Mouse (Mus musculus) kidney, postnatal 14 days (tissue): ENCODE measurements around the gene Ssh2.
A peak's percentile ranks its signal among the peaks of the same experiment; 100 is the strongest.

Experiments used
- DNase-seq: peaks from one replicate; pipeline ENCODE4 v3.0.0; 2022; ENCODE audit warnings: mixed read lengths

Gene Ssh2

DNA sequence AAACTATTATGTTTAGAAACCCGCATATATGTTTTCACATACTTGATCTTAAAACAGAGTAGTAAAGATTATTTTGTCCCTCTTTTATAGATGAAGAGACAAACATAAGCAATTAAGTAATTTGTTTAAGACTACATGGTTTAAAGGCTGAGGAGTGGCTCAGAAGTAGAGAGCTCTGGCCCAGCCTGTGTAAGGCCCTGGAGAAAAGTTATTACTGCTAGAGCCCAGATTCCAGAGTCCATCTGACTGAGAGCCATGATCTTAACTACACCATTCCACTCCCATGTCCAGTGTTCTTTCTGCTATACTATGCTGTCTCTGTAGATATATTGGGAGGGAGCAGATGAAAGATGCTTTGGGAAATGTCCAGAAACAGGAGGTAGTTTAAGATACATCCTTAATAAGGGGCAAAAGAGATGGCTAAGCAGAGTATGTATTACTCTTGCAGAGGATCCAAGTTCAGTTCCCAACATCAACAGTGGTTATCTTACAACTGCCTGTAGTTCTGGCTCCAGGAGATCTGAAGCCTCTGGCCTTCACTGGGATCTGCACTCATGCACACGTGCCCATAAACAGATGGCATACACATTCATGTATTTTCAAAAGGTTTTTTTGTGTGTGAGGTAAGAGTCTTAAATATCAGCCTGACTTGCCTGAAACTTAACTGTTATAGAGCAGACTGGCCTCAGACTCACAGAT, 198.2 kb downstream of the Ssh2 start:
- DNase-seq: no peak

DNA sequence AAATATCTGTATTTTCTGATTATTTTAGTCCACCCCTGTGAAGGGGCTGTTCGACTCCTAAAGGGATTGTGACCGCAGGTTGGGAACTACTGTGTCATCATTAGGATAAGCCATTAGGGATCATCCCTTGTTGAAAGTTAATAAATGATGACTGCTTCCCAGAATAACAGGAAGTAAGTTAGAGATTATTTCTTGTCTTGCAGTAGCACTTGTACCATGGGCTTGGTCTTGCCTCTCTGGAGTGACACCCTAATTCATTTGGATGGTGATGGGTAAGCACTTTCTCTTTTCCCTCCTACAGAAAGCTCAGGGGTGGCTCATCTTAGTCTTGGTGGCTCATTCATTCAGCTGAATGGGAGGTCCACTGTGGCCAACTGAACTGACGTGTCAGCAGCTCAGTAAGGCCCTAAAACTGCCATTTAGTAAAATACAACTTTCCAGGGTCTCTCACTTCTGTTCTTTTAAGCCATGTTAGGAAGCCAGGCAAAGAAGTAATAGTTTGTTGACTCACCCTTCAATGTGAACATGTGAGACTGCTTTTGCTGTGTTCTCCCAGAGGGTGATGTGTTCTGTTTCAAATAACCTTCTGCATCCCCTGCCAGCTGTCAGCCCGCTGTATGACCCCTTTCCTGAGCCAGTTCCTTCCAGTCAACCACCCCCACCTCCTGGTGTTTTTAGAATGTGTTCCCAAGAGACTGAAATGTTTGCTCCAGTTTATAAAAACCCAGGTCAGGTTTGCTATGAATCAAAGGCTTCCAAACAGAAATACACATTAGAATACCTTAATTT, 200.3 kb downstream of the Ssh2 start:
- DNase-seq: peak; percentile 22

DNA sequence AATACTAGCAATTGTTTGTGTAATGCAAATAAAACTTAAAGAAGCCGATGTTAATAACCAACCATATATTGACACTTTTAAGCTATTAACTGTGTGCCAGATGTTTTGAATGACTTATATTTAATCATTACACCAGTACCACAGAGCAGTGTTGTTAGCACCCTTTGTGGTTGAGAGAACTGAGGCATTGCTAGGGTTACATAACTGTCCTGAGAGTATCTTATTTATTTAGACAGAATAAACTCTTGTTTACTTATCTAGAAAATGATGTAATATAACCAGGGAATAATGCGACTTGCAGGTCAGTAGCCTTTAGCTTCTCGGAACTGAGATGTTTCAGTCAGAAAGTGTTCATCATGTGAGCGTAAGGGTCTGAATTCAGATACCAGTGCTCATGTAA, 201.9 kb downstream of the Ssh2 start:
- no peak for DNase-seq

DNA sequence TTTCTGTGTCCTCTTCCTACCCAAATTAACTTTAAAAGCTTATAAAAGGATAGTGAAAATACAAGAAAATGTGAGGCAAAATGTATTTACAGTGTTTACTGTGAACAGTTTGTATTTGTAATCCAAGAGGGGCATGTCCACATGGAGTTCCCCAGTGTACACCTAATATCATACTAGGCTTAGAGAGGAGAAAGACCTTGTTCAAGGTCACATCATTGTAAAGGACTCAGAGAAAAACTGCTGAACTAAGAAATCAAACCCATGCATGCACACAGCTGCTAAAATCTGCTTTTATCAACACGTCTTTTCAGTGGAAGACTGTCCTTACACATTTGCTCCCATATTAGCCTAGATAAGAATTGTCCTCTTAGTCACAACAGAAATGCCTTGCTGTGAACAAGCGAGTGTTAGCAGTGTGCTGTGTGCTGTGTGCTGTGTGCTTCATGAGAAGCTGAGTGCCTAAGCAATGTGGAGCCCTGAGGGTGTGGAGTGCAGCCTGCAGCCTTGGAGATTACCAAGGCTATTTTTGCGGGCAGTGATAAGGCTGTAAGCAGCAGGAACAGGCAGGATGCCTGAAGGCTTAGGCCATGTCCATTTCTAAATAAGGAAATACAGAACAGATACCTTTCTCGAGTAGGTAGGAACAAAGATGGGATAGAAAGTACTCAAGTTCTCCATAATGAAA, 207.2 kb downstream of the Ssh2 start:
- no peak for DNase-seq

DNA sequence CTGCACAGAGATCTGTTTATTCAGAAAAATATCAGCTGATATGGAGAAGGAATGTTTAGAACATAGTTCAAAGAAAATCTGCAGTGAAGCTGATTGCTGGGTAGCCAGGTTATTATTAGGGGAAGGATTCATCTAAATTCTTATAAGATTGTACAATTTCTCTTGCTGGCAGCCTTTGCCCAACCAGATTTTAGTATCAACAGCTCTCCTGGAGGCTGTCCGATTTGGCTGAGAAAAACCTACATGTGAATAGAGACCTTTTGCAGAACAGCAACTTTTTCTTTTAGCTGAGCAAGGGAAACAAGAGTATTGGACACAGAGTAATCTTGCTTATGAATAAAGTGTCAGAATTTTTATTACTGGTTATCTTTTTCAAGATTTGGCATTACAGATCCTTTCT, 212.4 kb downstream of the Ssh2 start:
- DNase-seq: no peak

DNA sequence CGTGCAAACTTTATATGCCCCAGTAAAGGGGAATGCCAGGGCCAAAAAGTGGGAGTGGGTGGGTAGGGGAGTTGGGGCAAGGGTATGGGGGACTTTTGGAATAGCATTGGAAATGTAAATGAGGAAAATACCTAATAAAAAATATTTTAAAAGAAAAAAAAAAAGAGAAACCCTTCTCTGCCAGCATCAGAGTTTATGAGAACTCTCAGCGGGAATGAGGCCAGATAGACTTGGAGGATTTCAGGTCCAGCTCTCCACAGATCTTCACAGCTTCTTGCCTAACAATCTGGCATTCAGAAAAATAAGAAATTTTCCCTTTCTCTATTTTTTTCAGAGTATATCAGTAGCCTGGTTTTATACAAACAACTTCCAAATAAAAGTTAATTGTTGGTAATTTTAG, 220.9 kb downstream of the Ssh2 start:
- no peak for DNase-seq

DNA sequence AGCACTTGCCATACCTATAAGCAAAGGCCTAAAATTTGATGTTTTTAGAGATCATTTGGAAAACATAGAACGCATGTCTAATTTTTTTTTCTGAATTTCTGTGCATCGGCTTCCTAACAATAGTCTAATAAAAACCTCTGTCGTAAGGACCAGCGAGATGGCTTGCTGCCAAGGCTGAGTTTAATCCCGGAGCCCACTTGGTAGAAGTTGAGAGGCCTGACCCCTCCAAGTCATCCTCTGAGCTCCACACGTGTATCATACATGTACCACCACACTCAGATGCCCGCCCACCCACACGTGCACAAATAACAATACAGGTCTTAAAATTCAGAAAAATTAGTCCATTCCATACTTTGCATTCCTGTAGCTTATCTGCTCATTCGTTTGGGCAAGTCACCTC, 224.0 kb downstream of the Ssh2 start:
- DNase-seq: no peak

DNA sequence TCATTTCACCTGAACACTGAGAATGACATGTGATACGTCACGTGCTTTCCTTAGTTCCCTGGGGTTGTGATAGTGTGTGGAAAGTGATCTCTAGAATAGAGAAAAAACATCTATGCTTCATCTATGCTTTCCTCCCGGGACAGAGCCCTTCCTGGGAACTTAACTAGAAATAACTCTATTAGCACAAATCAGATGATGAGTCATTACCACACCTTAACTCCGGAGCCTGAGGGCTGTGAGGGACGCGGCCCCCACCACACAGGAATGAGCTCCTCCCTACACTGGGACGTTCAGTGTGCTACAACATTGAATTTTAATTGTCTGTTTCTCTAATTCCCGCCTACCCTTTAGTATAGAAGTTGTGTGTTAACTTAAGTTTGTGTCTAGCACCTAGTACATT, 224.9 kb downstream of the Ssh2 start:
- no peak for DNase-seq

DNA sequence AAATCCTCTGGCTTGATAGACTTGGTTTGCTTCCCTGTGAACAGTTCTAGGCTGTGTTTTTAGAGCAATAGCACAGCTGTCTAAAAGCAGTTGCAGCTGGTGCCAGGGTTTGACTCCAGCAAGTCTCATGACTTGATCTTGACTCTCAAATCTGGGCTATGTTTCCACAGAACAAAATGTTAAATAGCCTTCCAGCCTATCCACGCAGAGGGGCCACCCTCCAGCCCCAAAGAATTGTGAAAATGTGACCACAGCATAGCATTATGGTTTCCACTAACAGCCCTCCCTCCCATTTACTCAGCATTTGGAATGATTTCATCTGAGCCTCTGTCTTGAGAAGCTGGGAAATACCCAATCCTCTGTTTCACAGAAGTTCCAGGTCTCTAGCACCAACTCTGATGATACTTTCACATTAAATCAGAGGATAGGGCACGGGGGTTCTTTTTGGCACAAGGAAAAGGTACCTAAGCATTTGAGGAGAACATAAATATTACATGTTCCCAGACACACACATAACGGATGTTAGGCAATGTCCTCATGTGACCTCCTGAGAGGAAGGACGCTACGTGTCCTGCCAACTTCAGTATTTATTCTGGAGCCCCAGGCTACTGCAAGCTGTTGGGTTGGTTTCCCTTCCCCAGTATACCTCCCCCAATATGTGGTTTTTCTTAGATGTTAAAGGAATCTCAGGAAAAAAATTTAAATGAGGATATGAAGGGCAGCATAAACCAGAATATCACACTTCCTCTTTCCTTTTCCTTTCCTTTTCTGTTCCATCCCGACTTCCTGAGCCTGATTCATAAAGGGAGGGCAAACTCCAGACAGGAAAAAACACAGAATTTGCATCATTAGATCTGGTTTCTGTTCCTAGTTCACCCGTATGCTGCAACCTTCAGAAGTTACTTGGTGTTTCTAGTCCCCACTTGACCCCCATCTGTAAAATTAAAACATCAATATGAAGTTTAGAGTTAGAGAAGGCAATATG, 226.4 kb downstream of the Ssh2 start:
- peak; percentile 79 for DNase-seq

DNA sequence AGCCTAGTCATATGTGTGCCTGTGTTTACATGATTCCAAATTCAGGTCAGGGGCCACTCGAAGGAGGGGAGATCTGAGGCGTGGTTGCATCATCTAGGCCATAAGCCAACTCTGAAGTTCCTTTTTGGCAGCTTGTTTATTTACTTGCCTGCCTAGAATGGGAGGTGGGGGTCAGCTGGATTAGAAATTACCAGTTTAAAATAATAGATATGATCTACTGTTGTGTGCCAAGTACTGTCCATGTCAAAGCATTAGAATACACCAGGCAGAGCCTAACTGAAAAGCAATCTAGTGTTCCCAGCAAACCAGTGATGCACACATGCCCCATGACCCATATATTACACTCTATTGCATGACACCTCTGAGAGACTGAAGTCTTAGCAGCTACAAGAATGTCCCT, 228.9 kb downstream of the Ssh2 start:
- DNase-seq: peak; percentile 73

DNA sequence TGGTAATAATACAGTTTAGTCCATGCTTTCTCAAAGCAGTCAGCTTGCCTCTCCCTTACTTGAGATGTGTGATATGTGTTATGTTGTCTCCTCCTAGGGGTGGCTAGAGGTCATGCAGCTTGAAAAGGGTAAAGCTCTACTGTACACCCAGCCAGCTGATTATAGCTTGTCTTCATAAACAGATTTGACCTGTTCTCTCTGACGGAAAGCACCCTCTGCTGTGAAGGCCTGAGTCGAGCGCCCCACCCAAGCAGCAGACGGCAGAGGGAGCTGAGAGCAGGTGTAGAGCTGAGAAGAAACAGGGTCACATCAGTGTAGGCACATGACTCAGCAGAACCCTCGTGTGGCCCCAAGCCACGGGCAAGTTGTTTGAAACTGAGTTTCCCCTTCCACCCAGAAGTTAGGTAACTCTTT, 230.5 kb downstream of the Ssh2 start:
- DNase-seq: peak; percentile 72

DNA sequence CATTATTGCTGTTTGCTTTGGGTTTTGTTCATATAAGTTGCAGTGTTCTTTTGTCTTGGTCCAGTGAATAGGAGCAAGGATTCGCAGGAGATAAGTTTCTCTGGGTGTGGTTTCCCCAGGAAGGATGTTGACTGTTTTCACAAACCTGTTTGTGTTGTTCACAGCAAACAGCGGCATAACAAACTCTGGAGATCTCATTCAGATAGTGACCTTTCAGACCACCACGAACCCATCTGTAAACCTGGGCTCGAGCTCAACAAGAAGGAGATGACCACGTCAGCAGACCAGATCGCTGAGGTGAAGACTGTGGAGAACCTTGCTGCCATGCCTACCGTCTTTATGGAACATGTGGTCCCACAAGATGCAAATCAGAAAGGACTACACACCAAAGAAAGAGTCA, 233.1 kb downstream of the Ssh2 start:
- DNase-seq: no peak

DNA sequence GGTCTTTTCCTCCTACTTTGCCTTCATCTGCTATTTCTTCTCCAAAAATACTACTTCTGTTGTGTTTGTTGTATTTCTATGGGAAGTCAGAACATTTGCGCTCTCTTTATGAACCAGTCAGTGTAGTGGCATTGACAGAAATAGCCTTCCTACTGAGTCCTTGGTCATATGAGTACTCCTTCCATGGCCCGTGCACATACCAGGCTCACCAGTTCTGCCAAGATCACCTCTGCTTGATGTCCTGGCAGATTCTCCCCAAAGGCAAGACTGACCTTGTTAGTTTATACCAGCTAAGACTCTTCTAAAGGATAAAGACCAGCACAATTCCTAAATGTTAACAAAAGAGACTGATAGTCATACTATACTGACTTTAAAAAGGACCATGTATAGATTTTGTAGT, 235.6 kb downstream of the Ssh2 start:
- DNase-seq: no peak

DNA sequence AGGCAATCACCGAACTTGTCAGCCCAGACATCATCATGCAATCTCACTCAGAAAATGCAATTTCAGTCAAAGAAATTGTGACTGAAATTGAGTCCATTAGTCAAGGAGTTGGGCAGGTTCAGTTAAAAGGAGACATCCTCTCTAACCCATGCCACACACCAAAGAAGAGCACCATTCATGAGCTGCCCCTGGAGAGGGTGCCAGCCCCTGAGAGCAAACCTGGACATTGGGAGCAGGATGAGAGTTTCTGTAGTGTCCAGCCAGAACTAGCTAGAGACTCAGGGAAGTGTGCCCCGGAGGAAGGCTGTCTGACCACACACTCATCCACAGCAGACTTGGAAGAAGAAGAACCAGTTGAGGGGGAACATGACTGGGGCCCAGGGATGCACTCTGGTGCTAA, 237.3 kb downstream of the Ssh2 start:
- no peak for DNase-seq

DNA sequence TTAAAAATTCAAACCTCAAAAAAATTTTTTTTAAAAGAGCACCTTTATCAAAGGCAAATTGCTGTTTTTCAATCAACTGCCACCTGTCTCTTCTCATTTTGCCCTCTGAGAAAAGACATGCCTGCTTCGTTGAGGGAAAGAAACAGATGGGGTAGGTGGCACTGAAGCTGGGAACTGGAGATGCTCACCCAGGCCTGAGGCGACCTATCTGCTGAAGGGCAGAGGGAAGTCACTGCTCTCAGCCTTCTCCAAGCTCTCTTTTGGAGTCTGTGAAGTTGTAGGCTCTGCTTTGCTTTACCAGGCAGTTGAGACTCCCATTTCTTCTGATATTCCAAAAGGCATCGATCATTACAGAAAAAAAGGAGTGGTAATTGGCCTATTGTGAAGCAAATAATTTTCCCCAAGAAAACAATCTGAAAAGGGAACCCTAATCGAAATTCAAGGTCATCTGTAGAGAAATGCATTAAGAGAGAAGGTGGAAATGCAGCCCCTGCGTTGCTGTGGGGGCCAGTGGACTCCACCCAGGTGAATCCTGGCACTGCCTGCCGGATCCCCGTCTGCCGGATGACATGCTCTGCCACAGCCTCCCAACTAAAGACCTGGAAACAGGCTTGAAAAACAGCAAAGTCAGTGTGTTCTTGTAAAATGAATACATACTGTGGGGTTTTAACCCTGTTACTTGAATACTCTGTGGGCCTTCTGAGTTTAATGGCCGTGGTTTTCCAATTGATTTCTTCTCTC, 239.9 kb downstream of the Ssh2 start:
- DNase-seq: no peak

DNA sequence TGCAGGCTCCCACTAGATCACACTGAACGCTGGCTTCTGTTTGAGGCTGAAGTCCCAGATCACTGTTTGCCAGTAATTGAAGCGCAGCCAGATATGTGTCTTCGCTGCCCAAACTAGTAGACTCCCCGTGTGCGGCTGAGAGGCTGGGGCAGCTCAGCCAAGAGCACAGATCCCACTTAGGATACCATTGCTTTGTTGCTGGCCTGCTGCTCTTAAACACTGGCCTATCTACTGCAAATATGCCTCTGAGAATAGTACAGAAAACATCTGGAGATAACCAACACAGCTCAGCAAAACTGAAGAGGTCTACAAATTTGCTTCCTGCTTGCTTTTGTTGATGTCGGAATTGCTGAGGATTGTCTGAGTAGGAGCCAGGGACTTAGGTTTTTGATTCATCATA, 240.8 kb downstream of the Ssh2 start:
- no peak for DNase-seq

DNA sequence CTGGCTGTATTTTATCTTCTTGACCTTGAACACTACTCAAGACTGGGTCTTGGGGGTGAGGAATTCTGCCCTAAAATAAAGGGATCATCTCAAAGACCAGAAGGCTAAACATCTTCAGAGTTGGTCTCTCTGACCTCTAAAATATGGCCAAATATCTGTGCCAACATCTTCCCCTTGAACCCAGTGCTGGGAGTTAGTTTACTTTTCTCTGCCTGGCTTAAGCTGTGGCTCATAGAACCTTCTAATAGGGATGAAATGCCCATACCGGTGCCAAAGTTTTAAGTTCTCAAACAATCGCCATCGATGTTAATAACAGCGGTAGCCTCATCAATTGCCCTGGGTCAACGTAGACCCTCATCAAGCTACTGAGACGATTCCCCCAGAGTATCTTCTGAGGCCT, 245.8 kb downstream of the Ssh2 start:
- no peak for DNase-seq

DNA sequence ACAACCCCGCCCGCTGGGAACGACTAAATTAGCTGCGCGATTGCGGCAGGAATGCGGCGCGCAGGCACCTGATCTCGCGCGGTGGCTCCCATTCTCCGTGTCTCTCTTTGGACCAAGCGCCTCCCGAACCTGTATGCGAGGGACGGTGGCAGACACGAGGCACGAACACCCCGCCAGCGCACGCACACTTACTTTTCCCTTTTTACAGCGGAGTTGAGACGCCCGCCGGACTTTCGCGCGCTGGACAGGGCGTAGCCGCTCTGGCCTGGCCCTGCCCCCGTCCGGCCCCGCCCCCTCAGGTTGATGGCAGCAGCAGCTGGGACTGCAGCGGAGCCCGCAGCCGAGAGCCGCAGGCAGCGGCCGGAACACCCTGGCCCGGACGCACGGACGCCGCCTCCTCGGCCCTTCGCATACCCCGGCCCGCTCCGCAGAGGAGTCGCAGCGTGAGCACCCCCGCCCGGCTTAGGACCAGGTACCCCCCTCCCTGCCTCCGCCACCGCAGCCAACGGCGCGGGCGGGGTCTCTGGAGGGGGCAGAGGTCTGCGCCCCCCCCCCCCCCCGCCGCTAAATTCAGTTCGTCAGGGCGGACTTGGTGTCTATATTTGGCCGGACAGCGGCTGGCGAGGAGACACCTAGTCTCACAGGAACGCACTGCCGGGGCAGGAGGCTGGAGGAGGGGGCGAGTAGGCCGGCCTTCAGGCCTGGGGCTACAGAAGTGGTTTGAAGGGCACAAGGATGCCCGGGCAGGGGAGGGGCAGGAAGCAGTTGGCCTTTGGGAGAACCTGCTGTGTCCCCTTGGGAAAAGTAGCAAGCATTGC, 246.4 kb downstream of the Ssh2 start, which contains the start of gene Coro6:
TSS of gene Coro6 (plus strand) at position 129 of the 818 bp plus-strand sequence.
- DNase-seq: peak; percentile 89

DNA sequence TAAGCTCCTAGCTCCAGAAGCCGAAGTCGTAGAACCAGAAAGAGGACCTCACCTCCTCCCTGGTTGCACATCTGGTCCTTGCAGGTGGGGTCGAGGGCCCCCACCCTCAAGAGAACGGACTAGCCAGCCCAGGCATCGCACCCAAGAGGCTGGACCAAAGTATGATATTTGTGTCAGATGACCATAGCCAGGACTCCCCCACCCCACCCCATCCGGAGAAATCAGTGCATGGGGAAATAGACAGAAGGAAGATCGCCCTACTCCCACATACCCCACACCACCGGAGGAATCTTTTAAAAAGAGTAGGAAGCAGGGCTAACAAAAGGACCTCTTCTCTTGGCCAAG, 247.0 kb downstream of the Ssh2 start:
- DNase-seq: no peak

DNA sequence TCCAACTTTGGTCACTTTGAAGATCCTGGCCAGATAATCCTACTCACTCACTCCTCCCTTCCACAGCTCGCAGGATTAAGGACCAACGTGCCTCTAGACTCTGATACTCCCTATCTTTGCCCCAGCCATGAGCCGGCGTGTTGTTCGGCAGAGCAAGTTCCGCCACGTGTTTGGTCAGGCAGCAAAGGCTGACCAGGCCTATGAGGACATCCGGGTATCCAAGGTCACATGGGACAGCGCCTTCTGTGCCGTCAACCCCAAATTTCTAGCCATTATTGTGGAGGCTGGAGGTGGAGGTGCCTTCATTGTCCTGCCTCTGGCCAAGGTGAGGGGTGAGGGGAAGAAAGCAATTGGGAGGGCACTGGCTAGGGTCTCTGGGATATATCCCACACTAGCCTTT, 247.7 kb downstream of the Ssh2 start:
- DNase-seq: no peak

DNA sequence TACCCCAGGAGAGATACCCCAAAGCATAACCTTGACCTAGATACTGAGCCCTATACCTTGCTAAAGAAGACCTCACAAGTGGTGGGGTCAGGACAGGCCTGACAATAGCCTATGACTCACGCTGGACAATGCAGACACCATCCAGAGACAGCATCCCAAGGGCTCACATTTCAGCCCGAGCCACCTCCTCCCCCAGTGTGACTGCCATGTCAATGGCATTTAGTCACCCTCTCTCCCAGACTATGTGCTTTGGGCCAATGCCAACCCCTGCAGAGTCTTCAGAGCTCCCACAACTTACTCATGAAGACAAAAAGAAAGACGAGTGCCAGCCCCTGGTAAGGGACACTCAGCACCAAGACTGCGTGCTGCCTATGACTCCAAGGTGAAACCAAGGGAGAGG, 248.6 kb downstream of the Ssh2 start:
- no peak for DNase-seq
